Mouse (Mus musculus): ENCODE results near the gene Maats1.
"Not testable (repeated sequence)": the region's sequence is repeated elsewhere in the genome, so short reads cannot be mapped to it uniquely, and the experiment has no call there.

The Maats1 gene

DNA sequence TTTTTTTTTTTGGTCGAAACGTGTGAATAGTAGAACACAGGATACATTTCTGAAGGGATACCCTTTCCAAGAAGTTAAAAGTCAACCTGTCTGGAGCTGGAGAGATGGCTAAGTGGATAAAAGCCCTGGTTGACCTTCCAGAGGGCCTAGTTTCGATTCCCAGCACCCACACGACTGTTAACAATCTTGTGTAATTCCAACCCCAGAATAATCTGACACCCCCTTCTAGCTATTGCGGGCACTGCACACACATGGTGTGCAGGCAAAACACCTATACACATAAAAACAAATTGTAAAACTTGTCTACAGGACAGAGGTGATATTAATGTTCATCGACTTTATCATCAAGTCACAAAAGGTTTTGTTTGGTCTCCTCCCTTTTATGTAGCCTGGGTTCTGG, 5.6 kb upstream of the Maats1 start:
- no peak for DNase-seq

DNA sequence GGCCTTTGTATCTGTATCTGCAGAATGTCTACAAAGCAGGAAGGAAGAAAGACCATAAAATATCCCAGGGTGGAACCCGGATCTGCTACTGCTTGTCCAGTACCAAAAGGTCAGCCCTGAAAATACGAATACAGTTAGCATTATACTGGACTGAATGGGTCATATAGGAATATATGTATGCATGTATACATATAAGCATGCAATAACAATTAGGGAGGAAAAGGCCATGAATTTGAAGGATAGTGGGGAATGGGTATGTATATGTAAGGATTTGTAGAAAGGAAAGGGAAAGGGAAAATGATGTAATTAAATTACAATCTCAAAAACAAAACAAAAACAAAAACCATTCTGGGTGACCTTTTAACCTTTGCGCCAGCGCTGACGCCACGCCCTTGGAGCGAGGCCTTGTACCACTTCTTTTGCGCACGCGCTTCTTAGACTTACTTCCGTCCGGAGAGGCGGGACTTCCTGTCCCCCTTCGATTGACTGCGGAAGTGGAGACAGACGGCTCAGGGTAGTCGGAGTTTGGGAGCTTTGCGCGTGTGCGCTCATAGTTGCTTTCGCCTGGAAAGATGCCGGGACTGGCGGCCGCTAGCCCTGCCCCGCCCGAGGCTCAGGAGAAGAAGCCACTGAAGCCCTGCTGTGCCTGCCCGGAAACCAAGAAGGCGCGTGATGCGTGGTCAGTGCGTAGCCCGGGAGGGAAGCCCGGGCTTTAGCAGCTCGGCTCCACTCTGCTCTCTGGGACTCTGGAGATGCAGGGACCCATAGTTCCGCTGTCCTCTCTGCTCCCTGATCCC, 4.8 kb upstream of the Maats1 start, which contains the start of the genes Cox17 and Gm21987:
Gene Cox17, plus strand, starts transcription at position 463 of the 797 bp plus-strand sequence.
Gene Gm21987, plus strand, starts transcription at position 512 of the 797 bp plus-strand sequence.
- DNase-seq, result peak; percentile 88

DNA sequence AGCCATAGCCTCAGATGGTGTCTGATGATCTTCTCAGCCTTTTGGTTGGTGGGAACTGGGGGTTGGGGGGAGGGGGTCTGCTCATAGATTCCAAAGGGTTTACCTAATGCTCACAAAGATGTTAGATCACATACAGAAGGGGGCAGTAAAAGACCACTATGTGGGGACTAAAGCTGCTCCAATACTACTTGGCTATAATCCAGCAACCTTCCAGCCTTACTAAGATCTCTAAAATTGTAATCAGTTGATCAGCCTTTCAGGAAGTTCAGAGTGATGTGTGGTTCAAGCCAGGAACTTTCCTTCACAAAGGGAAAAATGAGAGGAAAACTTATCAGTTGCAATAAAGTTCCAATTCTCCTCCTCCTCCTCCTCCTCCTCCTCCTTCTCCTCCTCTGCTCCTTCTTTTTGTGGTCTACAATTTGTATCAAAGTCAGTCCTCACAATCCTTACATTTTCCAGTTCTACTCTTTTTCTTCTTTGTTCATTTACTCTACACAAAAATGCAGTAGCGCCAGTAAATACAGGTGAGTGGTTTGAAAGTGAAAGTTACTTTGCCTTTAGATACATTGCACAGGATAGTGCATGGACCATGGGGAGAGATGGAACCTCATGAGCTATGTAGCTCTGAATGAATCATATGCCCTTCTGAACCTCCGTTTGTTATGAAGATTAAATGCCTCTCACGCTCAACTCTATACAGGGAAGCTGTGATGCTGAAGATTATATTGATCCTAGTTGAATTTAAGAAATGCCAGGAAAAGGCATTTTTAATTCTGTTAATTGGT, 3.2 kb upstream of the Maats1 start:
- DNase-seq, result no peak

DNA sequence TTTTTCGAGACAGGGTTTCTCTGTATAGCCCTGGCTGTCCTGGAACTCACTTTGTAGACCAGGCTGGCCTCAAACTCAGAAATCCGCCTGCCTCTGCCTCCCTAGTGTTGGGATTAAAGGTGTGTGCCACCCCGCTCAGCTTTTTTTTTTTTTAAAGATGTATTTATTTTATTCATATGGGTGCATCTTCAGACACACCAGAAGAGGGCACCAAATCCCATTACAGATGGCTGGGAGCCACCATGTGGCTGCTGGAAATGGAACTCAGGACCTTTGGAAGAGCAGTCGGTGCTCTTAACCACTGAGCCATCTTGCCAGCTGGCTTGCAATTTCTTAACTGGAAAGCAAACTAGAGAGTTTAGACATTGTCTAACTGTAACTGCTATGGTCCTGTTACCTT, 3.9 kb downstream of the Maats1 start:
- DNase-seq, result not testable (repeated sequence)

DNA sequence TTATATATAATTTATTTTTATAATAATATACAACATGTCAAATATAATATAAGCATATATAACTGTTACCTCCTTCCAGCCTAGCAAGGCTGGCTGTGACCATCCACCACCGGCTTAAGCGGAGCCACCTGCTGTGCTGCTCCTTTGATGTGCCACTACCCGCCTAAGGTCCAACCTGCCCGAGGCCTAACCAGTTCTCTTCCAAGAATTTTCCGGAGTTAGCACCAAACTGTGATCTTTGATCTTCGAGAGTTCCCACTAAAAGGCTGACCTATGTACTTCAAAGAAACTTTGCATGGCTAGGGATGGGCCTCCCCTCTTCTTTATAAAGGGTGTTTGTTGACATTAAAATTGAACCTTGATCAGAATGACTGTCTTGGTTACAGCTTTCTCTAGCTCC, 7.5 kb downstream of the Maats1 start:
- DNase-seq, result no peak

DNA sequence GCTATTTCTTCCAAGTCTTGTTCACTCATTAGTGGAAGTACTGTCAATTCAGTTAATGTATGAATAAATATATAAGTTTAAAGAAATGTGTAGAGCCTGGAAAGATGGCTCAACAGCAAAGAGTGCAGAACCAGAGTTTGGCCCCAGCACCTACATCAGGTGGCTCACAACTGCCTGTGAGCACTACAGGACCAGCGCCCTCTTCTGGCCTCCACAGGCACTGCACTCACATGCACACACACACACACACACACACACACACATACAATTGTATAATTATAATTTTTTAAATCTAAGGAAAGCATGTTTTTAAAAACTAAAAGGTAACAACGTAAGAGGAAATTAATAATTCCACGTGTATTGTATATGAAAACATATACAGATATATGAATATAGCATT, 12.6 kb downstream of the Maats1 start:
- DNase-seq, result no peak

DNA sequence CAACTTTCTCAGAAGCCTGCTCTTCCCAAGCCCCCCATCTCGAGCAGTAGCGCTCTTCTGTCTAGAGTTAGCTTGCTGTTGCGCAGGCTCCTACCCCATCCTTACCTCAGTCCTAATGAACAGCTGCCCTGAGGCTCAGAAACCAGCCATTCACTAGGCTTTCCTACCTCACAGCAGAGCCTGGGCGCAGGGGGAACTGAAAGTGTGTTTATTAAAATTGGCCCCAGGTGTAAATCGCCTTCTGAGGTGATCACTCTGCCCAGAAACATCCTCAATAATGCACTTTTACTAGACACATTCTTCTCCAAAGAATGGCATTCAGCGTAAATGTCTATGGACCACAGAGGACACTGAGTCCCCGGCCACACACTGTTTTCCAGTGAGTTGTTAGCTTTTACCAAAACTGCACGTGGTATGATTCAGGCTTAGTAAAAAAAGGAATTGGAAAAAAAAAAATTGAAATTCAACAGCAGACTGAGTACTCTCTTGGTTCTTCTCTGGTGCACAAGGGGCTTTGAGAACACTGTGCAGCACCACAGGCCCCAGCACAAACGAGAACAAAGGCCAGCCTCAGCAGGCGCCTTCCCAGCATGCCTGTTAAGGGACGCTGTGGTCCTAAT, 15.1 kb downstream of the Maats1 start:
- no peak for DNase-seq

DNA sequence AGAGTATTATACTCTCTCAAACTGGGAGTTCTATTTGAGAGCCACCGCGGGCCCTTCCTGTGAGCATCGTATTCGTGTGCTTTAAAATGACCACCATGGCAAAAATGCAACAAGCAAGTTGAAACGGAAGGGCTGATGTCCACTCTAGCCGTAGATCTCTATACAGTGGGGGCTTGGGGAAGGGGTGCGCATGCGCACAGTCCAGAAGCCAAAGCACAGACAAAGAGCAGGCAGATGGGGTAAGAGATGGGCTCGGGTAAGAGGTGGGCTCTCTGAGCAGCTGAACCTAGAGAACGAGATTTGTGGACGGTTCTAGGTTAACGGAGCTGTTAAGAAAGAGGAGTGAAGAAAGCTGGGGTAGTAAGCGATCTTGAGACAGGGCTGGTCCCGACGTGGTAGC, 17.6 kb downstream of the Maats1 start:
- DNase-seq, result no peak

DNA sequence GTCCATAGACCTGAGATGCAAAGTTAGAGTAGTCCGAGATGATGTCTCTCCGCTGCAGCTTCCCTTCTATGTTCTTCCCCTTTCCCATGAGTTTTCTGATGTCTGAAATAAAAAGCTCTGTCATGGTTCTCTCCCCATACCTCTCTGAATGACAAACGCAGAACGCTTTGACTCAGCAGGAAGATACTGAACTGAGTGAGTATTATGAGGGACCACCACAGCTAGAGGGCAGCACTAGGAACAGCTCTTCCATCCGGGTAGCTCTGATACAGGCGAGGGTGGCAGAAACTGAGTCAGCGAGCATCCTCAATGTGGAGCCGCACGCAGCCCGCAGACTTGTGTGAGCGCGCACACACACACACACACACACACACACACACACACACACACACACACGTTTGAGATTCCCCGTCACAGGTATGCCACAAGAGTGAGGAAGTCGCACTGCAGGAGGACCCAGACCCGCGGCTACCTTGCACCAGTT, 20.4 kb downstream of the Maats1 start:
- peak; percentile 76 for DNase-seq

DNA sequence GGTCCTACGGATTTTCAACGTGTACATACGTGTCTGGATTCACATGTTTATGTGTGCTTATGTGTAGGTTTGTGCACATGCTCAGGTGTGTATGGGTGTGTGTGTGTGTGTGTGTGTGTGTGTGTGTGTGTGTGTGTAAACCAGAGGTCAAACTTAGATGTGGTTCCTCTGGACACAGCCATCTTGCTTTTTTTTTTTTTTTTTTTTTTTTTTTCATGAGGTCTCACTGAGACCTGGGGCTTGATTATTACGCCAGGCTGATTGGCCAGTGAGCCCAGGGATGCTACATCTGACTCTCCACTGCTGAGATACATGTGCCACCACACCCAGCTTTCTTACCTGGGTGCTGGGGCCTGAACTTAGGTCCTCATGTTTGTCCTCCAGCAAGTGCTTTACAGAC, 22.9 kb downstream of the Maats1 start:
- no peak for DNase-seq

DNA sequence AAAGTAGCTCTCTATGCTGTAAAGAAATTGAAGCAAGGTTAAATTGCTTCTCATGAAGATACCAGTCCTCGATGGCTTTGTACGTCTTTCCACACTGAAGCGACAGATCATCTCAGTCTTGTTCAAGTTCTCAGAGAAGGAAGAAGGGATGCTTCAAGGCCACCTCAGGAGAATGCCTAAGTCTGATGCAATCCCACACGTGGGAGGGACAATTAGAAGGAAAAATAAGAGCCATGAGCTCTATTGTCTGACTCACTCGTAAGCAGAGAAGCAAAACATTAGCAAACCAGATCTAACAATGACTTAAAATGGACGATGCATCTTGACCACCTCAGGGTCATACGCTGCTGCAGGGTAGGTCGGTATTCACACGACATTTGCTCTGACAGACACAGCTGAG, 23.5 kb downstream of the Maats1 start:
- DNase-seq, result no peak

DNA sequence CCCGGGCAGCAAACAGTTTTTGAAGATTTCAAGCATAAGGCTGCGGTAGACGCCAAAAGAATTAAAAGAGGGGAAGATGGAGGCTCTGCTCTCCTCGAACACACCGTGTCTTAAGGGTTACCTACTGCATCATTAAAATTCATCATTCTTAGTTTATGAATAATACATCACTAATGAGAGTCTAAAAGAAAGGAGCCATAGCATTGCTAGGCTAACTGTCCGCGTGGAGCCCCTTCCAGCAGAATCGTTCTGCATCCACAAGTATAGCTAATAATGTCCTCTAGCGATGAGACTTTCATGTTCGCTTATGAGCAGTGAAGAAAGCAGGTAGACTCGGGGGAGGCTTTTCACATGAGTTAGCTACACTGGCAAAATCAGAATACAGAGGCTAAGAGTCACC, 33.7 kb downstream of the Maats1 start:
- no peak for DNase-seq

DNA sequence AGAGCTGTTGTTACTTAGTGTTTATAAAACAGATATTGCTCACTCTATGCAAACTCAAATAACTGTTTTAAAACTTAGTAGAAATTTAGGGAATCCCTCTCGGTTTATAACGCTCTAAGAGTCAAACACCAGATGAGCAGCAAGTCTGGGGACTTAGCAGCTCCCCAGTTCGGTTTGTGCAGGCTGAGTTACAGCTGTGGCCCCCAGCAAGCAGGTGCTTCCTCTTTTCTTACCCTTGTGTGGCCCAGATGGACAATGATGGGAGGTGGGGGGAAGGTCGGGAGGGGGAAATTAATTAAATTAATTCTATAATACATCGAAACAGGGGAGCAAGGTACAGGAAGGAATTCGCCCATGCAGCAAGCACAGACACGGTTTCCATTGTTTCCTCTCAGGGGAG, 34.3 kb downstream of the Maats1 start:
- no peak for DNase-seq

DNA sequence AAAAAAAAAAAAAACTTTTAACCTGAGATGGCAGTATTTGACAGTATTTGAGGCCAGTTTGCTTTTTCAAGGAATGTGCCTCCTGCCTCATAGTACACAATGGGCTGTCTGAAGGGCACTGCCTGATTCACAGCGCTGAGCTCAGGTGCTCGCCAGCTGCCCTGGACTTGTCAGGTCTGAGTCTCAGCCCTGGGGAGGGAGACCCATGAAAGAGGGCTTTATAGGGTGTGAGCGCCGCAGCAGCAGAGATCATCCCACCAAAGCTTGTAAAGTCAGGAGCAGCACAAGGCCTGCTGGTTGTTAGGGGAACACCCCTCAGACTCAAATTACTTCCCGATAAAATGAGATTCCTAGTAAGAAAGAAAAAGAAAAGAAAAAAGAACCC, 34.7 kb downstream of the Maats1 start:
- DNase-seq, result no peak

DNA sequence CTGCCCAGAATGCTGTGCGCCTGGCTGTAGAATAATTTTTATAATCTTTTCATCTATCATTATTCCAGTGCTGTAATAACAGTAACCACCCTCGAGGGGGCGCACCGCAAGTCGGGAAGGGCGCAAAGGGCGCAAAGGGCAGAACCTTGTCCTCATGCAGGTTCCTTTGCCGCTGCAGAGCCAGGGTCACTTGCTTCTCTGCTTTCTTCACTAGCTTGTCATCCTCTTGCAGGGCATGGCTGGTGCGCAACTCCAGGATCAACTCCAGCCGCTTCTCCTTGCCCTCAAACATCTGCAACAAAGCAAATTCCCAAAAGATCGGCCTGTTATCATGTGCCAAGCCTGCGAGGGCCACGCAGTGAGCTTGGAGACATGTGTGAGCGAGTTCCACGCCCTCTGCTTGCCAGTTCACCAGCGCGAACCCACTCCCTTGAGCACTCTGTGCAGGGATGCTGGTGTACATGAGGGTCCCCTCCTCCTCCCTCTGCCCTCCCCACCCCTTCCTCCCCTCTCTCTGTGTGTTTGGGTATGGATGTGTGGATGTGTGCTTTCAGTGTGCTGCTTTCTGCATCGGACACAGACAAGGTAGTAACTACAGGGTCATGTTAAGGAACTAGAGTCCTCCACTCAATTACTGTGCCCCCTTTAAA, 35.2 kb downstream of the Maats1 start:
- no peak for DNase-seq

DNA sequence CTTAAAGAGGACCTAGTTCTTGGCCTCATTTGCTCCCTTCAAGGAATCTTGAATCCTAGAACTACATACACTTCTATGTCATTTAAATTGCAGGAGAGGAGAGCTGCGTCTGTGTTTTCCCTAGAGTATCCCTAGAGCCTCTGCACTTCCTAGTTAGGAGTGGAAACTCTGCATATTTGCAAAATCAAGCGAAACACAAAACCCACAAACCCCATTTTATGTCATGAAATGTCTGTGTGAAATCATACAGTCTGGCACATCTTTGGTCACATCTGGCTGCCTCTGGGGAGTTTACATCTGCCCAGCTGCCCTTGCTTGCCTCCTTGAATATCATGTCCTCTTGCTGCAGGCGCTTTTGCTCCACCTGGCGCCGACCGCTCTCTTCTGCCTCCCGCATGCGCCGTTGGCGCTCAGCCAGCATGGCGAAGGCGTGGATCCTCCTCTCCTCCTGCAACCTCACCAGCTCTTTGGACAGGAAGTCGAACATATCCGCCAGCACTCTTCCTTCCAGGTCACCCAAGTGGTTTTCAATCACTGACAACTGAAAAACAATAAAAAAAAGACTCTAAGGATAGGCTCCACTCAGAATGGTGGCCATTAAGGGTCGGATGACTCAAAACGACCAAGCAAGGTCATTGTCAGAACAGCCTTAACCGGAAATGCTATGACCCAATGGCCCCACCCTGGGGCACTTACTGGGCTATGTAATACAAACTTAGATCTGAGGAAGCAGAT, 37.3 kb downstream of the Maats1 start:
- peak; percentile 20 for DNase-seq

DNA sequence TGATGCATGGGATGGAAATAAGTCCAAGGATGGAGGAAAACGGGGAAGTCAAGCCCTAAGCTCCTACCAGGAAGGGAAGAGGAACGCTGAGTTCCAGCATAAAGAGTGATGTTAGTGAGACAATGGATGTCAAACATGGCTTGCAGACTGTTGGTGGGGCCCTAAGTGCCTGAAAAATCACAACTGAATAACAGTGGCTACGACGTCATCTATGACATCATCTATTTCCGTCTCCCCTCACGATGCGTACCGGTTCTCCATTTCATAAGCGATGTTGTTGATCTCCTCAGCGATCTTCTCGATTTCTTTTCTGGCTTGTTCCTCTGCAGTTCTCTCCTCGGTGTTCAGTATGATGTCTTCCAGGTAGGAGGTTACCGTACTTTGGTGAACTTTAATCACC, 39.6 kb downstream of the Maats1 start:
- no peak for DNase-seq

DNA sequence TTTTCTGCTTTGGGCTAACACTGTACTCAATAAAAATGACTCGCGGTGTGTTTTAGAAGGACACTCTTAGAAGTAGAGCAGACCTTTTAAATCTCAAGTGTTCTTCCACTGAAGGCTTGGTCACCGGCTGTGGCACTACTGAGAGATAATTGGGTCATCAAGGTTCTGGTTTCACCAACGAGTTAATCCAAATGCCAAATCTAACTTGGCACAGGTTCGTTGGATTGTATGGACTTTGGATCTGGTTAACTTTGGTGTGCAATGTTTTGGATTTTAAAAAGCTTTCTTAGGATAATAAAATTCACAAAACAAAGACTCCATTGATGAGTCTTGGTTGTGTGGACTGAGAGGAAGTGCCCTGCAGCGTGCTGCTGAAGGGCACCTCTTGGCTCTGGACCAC, 43.5 kb downstream of the Maats1 start:
- no peak for DNase-seq

DNA sequence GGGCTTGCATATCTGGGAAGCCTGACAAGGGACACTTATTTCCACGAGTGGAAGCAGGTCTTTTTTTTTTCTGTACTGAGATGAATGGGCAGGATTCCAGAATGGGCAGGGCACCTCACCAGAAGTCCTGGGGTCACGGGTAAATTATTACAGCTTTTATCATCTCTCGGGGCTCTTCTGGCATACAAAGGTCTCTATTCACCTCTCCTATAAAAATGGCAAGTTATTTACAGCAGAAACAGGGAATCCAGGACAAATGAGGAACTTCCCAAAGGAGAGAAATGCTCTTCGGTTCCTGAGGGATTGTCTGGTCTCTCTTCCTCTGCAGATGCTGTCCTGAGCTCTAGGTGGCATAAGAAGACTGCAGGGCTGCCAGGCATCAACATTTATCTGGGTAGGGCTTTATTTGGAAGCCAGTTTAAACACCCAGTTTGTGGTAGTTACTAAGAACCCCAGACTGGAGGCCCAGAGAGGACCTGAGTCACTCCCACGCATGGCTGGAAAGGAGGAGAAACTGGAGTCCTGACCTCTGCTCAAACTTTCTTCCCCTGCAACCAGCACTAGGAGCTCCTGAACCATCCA, 46.5 kb downstream of the Maats1 start:
- no peak for DNase-seq

DNA sequence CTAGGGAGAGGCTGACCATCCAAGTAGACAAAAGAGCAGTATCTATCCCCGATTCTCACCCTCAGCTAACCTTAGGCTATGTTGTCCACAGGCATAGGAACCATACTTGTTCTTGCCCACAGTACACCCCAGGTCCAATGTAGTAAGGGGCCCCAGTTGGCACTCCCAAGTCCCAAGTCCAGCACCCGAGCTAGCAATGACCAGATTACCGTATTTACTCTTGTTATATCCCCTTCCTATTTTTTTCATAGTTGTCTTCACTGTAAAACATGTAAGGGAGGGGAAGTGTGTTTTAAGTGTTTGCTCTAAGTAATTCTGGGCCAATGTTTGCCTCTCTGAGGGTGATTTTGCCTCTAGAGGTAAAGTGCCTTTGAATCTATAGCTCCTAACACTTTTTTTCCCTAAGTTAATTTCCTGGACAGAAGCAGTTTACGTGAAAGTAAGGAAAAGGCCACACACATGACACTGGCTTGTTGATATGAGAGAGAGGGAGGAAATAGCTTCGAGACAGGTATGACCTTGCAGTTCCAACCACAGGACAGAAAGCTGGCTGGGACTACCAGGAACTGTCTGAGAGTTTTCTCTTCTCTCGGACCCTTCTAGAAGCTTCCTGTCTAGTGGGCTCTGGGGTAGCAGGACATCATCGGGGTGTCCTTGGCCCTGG, 47.1 kb downstream of the Maats1 start, which contains the start of gene Nr1i2:
Gene Nr1i2, minus strand, starts transcription at position 140 of the 664 bp plus-strand sequence.
- DNase-seq, result no peak

DNA sequence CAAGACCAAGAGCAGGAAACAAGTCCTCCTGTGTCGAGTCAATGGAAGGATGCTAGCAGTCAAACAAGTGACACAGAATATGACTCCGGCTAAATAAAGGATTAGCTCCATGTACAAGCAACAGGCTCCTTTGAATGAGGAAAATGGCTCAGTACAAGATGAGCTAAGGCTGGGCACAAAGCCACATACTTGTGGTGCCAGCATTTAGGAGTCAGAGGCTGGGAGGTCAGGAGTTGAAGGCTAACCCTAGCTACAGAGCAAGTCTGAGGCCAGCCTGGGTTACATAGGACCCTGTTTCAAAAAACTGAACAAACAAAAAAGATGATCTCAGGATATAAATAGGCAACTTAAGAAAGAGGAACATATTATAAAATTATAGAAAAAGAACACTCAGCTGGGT, 51.8 kb downstream of the Maats1 start:
- no peak for DNase-seq

All from right cerebral cortex, postnatal 14 days (tissue).